Mouse (Mus musculus) stomach, embryonic 15.5 days (tissue): ENCODE data around the gene Ttll4. TPM values are rescaled to one million over a fixed set of nuclear protein-coding genes. Genes with fewer than 3 reads are reported as not detected.

Experiments
- ATAC-seq: fragments of 200-750 bp; cut with Nextera tagmentation; 2 replicates; pipeline ENCODE4 v1.8.0; 2017; ENCODE audit warnings: low read depth, moderate number of reproducible peaks, moderate TSS enrichment; ENCODE audit not compliant: insufficient read depth, low FRiP score
- H3K27ac ChIP-seq: fragments of 300-500 bp; sonication (generic); 2 replicates; pipeline ENCODE4 v1.5.1; 2015; ENCODE audit warnings: mild to moderate bottlenecking, inconsistent platforms
- H3K27me3 ChIP-seq: fragments of 300-500 bp; sonication (generic); replicated peaks from 2 replicates; pipeline ENCODE4 v1.6.1; 2015; ENCODE audit warnings: inconsistent platforms
- H3K36me3 ChIP-seq: fragments of 300-500 bp; sonication (generic); 2 replicates; pipeline ENCODE4 v1.6.1; 2015; ENCODE audit warnings: inconsistent platforms
- H3K4me1 ChIP-seq: fragments of 300-500 bp; sonication (generic); 2 replicates; pipeline ENCODE4 v1.6.1; 2015; ENCODE audit warnings: inconsistent platforms
- H3K4me2 ChIP-seq: fragments of 300-500 bp; sonication (generic); 2 replicates; pipeline ENCODE4 v1.6.1; 2015; ENCODE audit warnings: mild to moderate bottlenecking, inconsistent platforms
- H3K4me3 ChIP-seq: fragments of 300-500 bp; sonication (generic); replicated peaks from 2 replicates; pipeline ENCODE4 v1.5.1; 2015; ENCODE audit warnings: inconsistent platforms
- H3K9ac ChIP-seq: fragments of 300-500 bp; sonication (generic); 2 replicates; pipeline ENCODE4 v1.6.1; 2015; ENCODE audit warnings: inconsistent platforms
- H3K9me3 ChIP-seq: fragments of 300-500 bp; sonication (generic); 2 replicates; pipeline ENCODE4 v1.6.1; 2016; ENCODE audit warnings: inconsistent platforms
- WGBS: fragments of 180-500 bp; shearing (Covaris S2); methylation state at CpG from one replicate; pipeline ENCODE4 v1.1.7; 2015; 5-methylcytosine and 5-hydroxymethylcytosine counted together
- polyA plus RNA-seq: library from polyadenylated mRNA; unstranded; fragments of >200 nt; fragmentation: Nextera tagmentation; extraction: Ambion mirVana; gene quantifications from 2 replicates; pipeline ENCODE4 v1.2.1, GENCODE M21; 2015

The Ttll4 gene
- polyA plus RNA-seq, 1 experiment from 2014 or later, result 9.1 TPM

GRCm38 (mm10) chr1:74712461-74713098, 51.0 kb downstream of the Ttll4 start:
- Histone ChIP-seq H3K9ac (no peak overlapping the region), H3K4me2 (peak overlapping the region; percentile 96), H3K27ac (peak overlapping the region; percentile 6; the same call in 1 of the 2 replicates), H3K4me3 (peak overlapping the region; percentile 50), H3K36me3 (no peaks in the 10 kb centered on the region), H3K4me1 (0 out of 2 replicates have a peak, but pooled peaks cover 9% of the 10 kb centered on the region), H3K27me3 (no peaks in the 10 kb centered on the region), H3K9me3 (no peaks in the 10 kb centered on the region)
- 40% methylated on average over 5 of the region's 5 CpGs for WGBS
- no peak for ATAC-seq

GRCm38 (mm10) chr1:74713099-74713858, 51.7 kb downstream of the Ttll4 start, which contains the start of gene Cyp27a1:
TSS of gene Cyp27a1 (plus strand) at chr1:74713574.
- Histone ChIP-seq H3K9ac (peak within 1 kb of the TSS; percentile 44), H3K4me1 (0 out of 2 replicates have a peak, but pooled peaks cover 9% of the 10 kb centered on the region), H3K27me3 (no peaks in the 10 kb centered on the region), H3K4me2 (peak within 1 kb of the TSS; percentile 96), H3K4me3 (peak within 1 kb of the TSS; percentile 50), H3K36me3 (no peaks in the 10 kb centered on the region), H3K27ac (peak within 1 kb of the TSS; percentile 6), H3K9me3 (no peaks in the 10 kb centered on the region)
- WGBS, result 3% methylated on average over 35 of the region's 35 CpGs
- peak; percentile 68 for ATAC-seq

- H3K9me3 ChIP-seq, result no peaks in the 10 kb centered on the region
- H3K9ac ChIP-seq, result peak overlapping the region; percentile 44; the same call in 1 of the 2 replicates
- H3K27me3 ChIP-seq, result no peaks in the 10 kb centered on the region
- peak overlapping the region; percentile 50 for H3K4me3 ChIP-seq
- no peak overlapping the region for H3K27ac ChIP-seq
- WGBS, result 23% methylated on average over 12 of the region's 12 CpGs
- 0 out of 2 replicates have a peak, but pooled peaks cover 9% of the 10 kb centered on the region for H3K4me1 ChIP-seq
- ATAC-seq, result 0 out of 2 replicates have a peak, but pooled peaks have one; percentile 31
- no peaks in the 10 kb centered on the region for H3K36me3 ChIP-seq
- peak overlapping the region; percentile 96 for H3K4me2 ChIP-seq
Measured at GRCm38 (mm10) chr1:74713859-74714730, 52.5 kb downstream of the Ttll4 start.

- Histone ChIP-seq H3K36me3 (no peaks in the 10 kb centered on the region), H3K4me1 (0 out of 2 replicates have a peak, but pooled peaks cover 9% of the 10 kb centered on the region), H3K4me3 (no peak overlapping the region), H3K27me3 (no peaks in the 10 kb centered on the region), H3K9me3 (no peaks in the 10 kb centered on the region), H3K4me2 (no peak overlapping the region), H3K27ac (no peak overlapping the region), H3K9ac (no peak overlapping the region)
- no peak for ATAC-seq
- 43% methylated on average over 2 of the region's 2 CpGs for WGBS
Measured at GRCm38 (mm10) chr1:74714967-74715366, 53.4 kb downstream of the Ttll4 start.

- ATAC-seq, result no peak
- no peak overlapping the region for H3K27ac ChIP-seq
- H3K4me3 ChIP-seq, result no peak overlapping the region
- no peaks in the 10 kb centered on the region for H3K36me3 ChIP-seq
- no peak overlapping the region for H3K4me2 ChIP-seq
- no peaks in the 10 kb centered on the region for H3K27me3 ChIP-seq
- 62% methylated on average over 5 of the region's 5 CpGs for WGBS
- H3K4me1 ChIP-seq, result 0 out of 2 replicates have a peak, but pooled peaks cover 9% of the 10 kb centered on the region
- no peak overlapping the region for H3K9ac ChIP-seq
- no peaks in the 10 kb centered on the region for H3K9me3 ChIP-seq
Measured at GRCm38 (mm10) chr1:74715468-74715867, 53.9 kb downstream of the Ttll4 start.

- Histone ChIP-seq H3K4me2 (no peak overlapping the region), H3K36me3 (no peaks in the 10 kb centered on the region), H3K4me1 (0 out of 2 replicates have a peak, but pooled peaks cover 9% of the 10 kb centered on the region), H3K9ac (no peak overlapping the region), H3K4me3 (no peak overlapping the region), H3K27ac (no peak overlapping the region), H3K9me3 (no peaks in the 10 kb centered on the region), H3K27me3 (no peaks in the 10 kb centered on the region)
- WGBS, result 87% methylated on average over 6 of the region's 6 CpGs
- ATAC-seq, result no peak
Measured at GRCm38 (mm10) chr1:74715886-74716285, 54.3 kb downstream of the Ttll4 start.

- H3K9ac ChIP-seq, result no peak overlapping the region
- no peaks in the 10 kb centered on the region for H3K27me3 ChIP-seq
- ATAC-seq, result no peak
- H3K27ac ChIP-seq, result no peak overlapping the region
- 0 out of 2 replicates have a peak, but pooled peaks cover 4% of the 10 kb centered on the region for H3K4me1 ChIP-seq
- no peak overlapping the region for H3K4me3 ChIP-seq
- no peaks in the 10 kb centered on the region for H3K36me3 ChIP-seq
- no peaks in the 10 kb centered on the region for H3K9me3 ChIP-seq
- no peak overlapping the region for H3K4me2 ChIP-seq
- WGBS, result 87% methylated on average over 8 of the region's 8 CpGs
Measured at GRCm38 (mm10) chr1:74718113-74718512, 56.6 kb downstream of the Ttll4 start.

GRCm38 (mm10) chr1:74719281-74719680, 57.7 kb downstream of the Ttll4 start:
- Histone ChIP-seq H3K4me1 (no peaks in the 10 kb centered on the region), H3K9me3 (no peaks in the 10 kb centered on the region), H3K27ac (no peak overlapping the region), H3K4me2 (no peak overlapping the region), H3K9ac (no peak overlapping the region), H3K4me3 (no peak overlapping the region), H3K27me3 (no peaks in the 10 kb centered on the region), H3K36me3 (no peaks in the 10 kb centered on the region)
- WGBS, result 74% methylated on average over 3 of the region's 3 CpGs
- ATAC-seq, result no peak

- Histone ChIP-seq H3K4me3 (no peak overlapping the region), H3K4me2 (no peak overlapping the region), H3K4me1 (no peaks in the 10 kb centered on the region), H3K9me3 (no peaks in the 10 kb centered on the region), H3K27me3 (no peaks in the 10 kb centered on the region), H3K36me3 (no peaks in the 10 kb centered on the region), H3K9ac (no peak overlapping the region), H3K27ac (no peak overlapping the region)
- no peak for ATAC-seq
- 63% methylated on average over 6 of the region's 6 CpGs for WGBS
Measured at GRCm38 (mm10) chr1:74721657-74722056, 60.1 kb downstream of the Ttll4 start.

GRCm38 (mm10) chr1:74723748-74724147, 62.2 kb downstream of the Ttll4 start:
- Histone ChIP-seq H3K36me3 (no peaks in the 10 kb centered on the region), H3K4me3 (no peak overlapping the region), H3K9ac (no peak overlapping the region), H3K9me3 (no peaks in the 10 kb centered on the region), H3K4me1 (no peaks in the 10 kb centered on the region), H3K4me2 (no peak overlapping the region), H3K27me3 (no peaks in the 10 kb centered on the region), H3K27ac (no peak overlapping the region)
- no peak for ATAC-seq
- WGBS, result 71% methylated on average over 2 of the region's 2 CpGs

- H3K36me3 ChIP-seq, result no peaks in the 10 kb centered on the region
- H3K27me3 ChIP-seq, result no peaks in the 10 kb centered on the region
- H3K4me1 ChIP-seq, result no peaks in the 10 kb centered on the region
- 52% methylated on average over 5 of the region's 5 CpGs for WGBS
- H3K27ac ChIP-seq, result peak overlapping the region; percentile 26; the same call in 1 of the 2 replicates
- ATAC-seq, result no peak
- no peaks in the 10 kb centered on the region for H3K9me3 ChIP-seq
- no peak overlapping the region for H3K4me3 ChIP-seq
- no peak overlapping the region for H3K4me2 ChIP-seq
- H3K9ac ChIP-seq, result no peak overlapping the region
Measured at GRCm38 (mm10) chr1:74726114-74726513, 64.6 kb downstream of the Ttll4 start.
